Mouse (Mus musculus): Measurements from ENCODE around the gene Asic2. TPM values are rescaled to one million over a fixed set of nuclear protein-coding genes. Genes with fewer than 3 reads are reported as not detected.

Asic2 gene
- total RNA-seq, 2 experiments from 2014 or later, result 0.10 TPM; not detected in 1

DNA sequence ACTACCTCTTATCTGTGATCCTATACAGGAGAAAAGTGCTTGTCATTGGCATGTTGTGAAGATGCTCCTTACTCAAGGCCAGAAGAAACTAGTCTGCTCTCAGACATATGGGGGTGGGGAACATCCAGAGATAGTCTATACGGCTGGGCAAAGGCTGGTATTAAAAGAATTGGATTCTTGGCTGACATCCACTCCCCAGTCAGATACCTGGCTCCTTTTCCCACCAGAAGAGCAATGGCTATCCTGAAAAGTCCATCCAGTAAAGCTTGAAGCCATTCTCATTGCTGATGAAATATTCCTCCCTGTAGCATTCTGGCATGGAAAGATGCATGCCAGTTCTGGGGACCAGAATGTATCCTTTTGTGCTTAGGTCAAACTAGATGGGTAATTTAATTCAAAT is 218.2 kb downstream of the Asic2 start:
- DNase-seq (ENCODE audit: low spot score in 2 of 2), result no peak

DNA sequence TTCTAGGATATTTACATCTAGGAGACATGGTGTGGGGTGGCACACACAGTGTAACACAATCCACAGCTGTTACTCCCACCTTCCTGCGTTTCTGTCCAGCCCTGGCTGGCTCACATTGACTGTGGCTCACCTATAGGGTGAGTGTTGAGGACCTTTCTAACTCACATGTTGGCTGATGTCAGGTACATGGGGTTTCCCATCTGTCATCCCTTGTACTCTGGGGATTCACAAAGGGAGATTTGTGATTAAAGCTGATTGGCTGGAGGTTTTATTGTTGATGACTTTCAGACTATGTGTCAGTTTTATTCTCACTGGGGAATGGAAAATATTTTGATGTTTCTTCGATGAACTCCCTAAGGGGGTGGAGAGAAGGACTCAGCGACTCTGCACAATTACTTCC is 229.3 kb downstream of the Asic2 start:
- no peak for DNase-seq (ENCODE audit: low spot score in 2 of 2)

DNA sequence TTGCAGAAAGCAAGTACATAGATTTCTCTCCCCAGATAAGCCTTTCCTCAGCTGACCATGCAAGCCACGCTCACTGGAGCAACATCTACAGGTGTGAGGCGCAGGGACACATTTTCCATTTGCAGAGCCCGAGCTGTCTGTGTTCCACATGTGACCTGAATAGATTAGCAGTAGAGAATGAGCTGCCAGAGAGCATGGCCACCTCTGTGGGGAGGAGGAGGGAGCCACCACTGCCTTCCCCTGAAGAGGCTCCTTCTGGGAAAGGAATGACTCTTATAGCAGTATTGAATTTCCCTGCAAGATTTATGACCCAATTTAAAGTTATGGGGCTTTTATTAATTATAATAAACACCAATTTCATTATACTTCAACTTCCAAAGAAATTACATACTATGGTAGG is 230.5 kb downstream of the Asic2 start:
- no peak for DNase-seq (ENCODE audit: low spot score in 2 of 2)

DNA sequence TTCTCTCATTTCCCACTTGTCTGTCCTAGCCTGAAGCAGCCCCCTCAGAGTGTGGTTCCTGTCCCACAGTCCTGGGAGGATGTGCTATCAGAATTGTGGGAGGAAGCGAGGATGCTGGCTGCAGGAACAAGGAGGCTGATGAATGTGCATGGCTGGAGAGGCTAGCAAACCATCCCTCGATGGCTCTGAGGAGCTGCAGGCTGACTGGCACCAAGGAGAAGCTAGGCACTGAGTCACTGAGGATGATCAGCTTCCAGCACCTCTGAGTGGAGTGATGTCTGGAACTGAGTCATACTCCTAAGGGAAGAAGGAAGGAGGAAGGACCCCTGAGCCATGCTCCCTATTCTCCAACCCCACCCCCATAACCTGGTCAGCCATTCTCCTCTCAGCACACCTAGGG is 246.2 kb downstream of the Asic2 start:
- no peak for DNase-seq (ENCODE audit: low spot score in 2 of 2)

- DNase-seq (ENCODE audit: low spot score in 2 of 2), result no peak
Observed at GRCm38 (mm10) chr11:81714801-81715200, 253.5 kb downstream of the Asic2 start.

GRCm38 (mm10) chr11:81706996-81707395 is 261.3 kb downstream of the Asic2 start:
- DNase-seq (ENCODE audit: low spot score in 2 of 2), result no peak

GRCm38 (mm10) chr11:81698008-81698407 is 270.2 kb downstream of the Asic2 start:
- no peak for DNase-seq (ENCODE audit: low spot score in 2 of 2)

GRCm38 (mm10) chr11:81695501-81695900 is 272.8 kb downstream of the Asic2 start:
- DNase-seq (ENCODE audit: low spot score in 2 of 2), result no peak

GRCm38 (mm10) chr11:81680511-81680910 is 287.7 kb downstream of the Asic2 start:
- no peak for DNase-seq (ENCODE audit: low spot score in 2 of 2)

DNA sequence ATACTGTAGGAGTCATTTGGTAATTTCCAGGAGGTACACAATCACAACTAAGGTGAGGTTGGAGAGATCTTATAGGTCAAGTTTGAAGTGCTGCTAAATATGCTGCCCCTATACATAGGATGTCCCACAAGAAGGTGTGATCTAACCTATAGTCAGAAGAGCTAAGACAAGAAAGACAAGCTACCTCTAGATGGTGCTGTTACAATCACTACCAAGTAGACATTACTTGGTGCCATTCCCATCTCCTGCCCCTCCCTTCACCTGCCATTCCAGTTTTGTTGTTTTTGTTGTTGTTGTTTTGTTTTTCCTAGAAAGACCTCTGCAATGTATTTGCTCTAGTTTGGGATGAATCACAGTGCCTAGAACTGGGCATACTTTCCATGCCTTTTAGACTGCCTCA is 296.5 kb downstream of the Asic2 start:
- DNase-seq (ENCODE audit: low spot score in 2 of 2), result no peak

DNA sequence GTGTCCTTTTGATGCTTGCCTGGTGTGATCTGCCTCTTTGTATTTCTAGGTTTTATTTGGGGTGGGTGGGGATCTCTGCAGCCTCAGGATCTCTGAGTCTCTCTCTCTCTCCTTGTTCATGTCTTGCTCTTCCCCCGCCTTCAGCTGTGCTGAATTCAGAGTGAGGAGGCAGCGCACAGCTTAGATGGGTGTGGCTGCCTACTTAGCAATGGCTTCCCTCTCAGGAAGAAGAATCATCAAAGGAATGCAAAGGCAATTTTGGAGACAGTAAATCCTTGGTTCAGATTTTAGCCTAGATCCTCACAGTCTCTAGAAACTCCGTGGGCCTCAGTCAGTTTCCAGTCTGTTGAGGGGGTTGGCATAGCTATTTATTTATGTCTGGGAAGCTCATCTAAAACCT is 297.8 kb downstream of the Asic2 start:
- DNase-seq (ENCODE audit: low spot score in 2 of 2), result no peak

DNA sequence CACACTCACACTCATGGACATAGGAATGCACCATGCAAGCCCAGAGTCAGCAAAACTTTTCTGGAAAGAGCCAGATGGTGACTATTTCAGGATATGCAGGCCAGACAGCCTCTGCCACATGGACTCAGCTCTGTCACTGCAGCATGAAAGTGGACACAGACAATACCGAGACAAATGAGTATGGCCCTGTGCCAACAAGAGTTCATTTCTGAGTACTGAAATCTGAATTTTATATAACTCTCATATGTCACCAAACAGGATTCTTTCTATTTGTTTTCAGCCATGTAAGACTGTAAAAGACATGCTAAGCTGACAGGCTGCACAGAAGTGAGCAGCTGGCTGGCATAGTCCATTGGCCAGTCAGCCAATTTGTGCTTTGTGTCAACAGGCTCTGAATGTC is 309.4 kb downstream of the Asic2 start:
- DNase-seq (ENCODE audit: low spot score in 2 of 2), result peak in 1 of 2 experiments; percentile 16

- no peak for DNase-seq (ENCODE audit: low spot score in 2 of 2)
Observed at GRCm38 (mm10) chr11:81657121-81657520, 311.1 kb downstream of the Asic2 start.

DNA sequence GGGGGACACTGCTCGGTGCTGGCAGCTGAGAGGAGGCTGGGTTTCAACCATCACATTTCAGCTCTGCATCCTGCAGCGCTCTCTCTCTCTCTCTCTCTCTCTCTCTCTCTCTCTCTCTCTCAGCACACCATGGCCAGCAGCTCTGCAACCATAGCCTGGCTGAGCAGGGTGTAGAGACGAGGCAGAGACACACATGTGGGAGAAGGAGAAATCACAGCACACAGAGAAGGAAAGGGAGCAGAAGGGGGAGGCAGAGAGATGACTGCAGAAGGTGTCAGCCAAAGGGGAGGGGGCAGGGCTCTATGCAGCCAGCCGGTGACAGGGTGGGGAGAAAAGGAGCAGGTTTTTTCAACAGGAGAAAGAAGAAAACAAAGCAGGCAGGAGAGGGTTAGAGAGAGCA is 320.4 kb downstream of the Asic2 start:
- no peak for DNase-seq (ENCODE audit: low spot score in 2 of 2)

- DNase-seq (ENCODE audit: low spot score in 2 of 2), result no peak
Observed at GRCm38 (mm10) chr11:81645549-81645948, 322.7 kb downstream of the Asic2 start.

DNA sequence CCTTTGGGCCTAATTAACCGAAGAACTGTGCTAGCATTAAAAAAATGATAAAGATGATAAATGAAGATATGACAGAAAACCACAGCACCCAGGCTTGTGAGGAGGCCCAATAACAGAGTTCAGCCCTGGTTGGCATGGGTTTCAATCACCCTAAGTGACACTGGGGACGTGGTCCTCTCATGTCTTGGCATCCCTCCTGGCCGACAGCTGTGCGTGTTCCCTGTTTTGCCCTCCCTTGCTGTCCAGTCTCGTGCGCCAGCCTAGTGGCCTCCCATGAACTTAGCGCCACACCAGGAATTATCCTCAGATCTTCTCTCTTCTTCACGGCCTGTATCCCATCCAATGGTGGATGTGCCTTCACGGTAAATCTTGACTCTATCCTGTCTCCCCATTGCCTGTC is 331.9 kb downstream of the Asic2 start:
- no peak for DNase-seq (ENCODE audit: low spot score in 2 of 2)

DNA sequence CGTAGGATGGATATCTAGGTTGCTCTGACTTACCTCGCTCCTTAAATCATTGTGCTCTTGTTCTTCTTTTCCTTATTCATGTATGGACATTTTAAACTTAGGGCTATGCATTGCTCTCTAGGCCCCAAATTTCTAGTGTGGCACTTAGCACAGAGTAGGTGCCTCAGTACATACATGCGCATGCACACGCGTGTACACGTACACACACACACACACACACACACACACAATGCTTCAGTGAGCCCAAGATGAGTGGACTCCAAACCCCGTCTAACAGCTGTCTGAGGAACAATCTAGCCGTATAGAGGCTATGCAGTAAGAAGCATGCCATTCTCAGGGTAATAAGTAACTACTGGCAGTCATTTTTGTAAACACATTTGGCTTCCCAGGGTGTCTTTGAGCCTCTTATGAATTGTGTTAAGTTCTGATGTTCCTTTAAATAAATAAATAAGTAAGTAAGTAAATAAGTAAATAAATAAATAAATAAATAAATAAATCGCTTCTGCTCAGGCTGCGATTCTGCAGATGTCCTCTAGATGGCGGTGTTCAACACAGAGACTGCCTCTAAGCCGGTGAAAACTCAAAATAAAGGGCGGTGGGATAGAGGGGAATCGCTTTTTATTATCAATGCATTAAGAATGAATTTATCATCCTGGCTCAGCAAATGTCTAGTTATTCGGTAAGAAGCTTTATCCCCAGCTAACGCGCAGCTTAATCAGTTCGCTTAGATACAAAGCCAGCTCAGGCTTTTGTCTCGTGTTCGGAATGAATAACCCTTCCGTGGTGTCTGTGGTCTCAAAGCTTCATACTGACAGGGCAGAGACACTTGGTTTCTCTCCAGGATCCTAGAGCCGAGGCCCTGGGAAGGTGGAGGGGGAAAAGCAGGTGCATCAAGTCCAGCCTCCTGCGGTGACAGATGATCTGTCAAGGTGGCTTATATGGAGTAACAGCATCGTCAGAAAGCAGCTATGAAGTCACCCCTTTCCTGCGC is 333.6 kb downstream of the Asic2 start:
- peak in 1 of 2 experiments; percentile 32 for DNase-seq (ENCODE audit: low spot score in 2 of 2)

GRCm38 (mm10) chr11:81625199-81625598 is 343.1 kb downstream of the Asic2 start:
- no peak for DNase-seq (ENCODE audit: low spot score in 2 of 2)

- no peak for DNase-seq (ENCODE audit: low spot score in 2 of 2)
Observed at GRCm38 (mm10) chr11:81620516-81620915, 347.7 kb downstream of the Asic2 start.

- DNase-seq (ENCODE audit: low spot score in 2 of 2), result no peak
Observed at GRCm38 (mm10) chr11:81616437-81616836, 351.8 kb downstream of the Asic2 start.

DNA sequence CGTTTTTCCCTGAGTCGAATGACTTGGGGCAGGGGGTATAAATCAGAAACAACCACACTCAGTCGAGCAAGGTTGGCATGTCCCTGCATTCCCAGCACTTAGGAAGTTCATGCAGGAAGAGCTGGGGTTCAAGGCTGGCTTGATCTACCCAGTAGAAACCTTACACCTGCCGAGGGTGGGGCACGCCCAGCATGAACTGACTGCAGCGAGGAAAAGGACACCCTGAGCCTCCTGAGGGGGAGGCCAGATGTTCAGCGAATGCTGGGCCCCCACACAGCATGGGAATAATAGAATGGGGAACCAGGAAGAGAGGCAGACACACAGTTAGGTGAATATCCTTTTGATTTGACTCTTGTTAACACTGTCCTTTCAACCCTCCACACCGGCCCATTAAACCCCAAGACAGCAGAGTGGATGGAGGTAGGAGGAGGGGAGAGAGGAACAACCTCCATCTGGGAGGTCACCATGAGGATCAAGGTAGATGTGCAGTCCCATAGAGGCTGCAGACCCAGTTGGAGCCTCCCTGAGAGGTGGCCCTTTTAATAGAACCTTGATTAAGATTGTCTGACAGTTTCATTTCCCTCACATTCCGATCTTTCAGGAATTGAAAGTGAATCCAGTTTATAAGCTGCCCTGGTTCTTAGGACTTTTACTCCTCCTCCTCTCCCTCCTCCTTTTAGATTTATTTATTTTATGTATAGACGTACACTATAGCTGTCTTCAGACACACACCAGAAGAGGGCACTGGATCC is 354.2 kb downstream of the Asic2 start:
- DNase-seq (ENCODE audit: low spot score in 2 of 2), result no peak

Data from gastrocnemius, postnatal 4 days (tissue).